ENCODE assay signal across 8 mouse cellular contexts in the genomic region with DNA sequence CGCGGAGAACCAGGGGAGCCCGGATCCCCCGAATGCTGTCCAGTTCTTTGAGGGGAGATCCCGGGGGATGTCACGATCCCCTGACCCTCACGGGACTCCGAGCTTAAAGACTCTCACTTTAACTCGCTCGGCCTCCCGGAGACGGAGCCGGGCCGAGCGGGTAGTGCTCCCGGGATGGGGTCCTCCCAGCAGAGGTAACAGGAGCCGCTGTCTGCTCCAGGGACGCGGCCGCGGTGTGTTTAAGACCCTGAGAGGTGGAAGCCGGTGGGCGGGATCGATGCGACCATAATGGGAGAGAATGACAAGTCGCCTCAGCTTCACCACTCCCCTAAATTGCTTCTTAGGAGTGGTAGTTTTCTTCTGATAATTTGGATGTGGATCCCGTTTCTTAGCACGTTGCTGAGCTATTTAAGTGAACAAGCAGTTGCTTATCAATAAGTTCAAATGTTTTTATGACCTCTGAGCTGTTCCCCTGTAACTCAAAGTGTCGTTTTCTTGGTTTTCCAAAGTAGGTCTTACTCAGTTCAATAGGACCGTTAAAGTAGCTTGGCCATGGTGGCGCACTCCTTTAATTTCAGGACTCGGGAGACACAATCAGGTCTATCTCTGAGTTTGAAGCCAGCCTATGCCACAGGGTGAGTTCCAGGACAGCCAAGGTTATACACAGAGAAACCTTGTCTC. TPM values are rescaled to one million over a fixed set of nuclear protein-coding genes. Genes with fewer than 3 reads are reported as not detected.
DNase-seq lines count a peak whose midpoint lies in the region; ATAC-seq lines count a peak whose summit lies in the region.
"Not testable (repeated sequence)": the region's sequence is repeated elsewhere in the genome, so short reads cannot be mapped to it uniquely, and the experiment has no call there.

No protein-coding gene starts in this region.

- not testable (repeated sequence) for H3K9me3 ChIP-seq in embryonic facial prominence, embryonic 12.5 days; intestine, embryonic 16.5 days (ENCODE audit: control insufficient read depth, low read length); limb, embryonic 13.5 days

- WGBS in embryonic facial prominence, embryonic 12.5 days = under 1% methylated on average over 32 of the region's 32 CpGs
- WGBS in intestine, embryonic 16.5 days = under 1% methylated on average over 19 of the region's 32 CpGs
- WGBS in limb, embryonic 13.5 days = under 1% methylated on average over 30 of the region's 32 CpGs

- peaks cover 14% of the 10 kb centered on the region; the same call in 1 of the 2 replicates for H3K36me3 ChIP-seq in embryonic facial prominence, embryonic 12.5 days
- not testable (repeated sequence) for H3K36me3 ChIP-seq in intestine, embryonic 16.5 days (ENCODE audit: control insufficient read depth, insufficient read depth, low read length)
- H3K36me3 ChIP-seq in limb, embryonic 13.5 days = peaks cover 26% of the 10 kb centered on the region

- peak overlapping the region; percentile 80 for H3K9ac ChIP-seq in embryonic facial prominence, embryonic 12.5 days
- peak overlapping the region; percentile 83 for H3K9ac ChIP-seq in intestine, embryonic 16.5 days (ENCODE audit: low read depth, low read length)
- peak overlapping the region; percentile 84 for H3K9ac ChIP-seq in limb, embryonic 13.5 days

- peak overlapping the region; percentile 78 for H3K4me2 ChIP-seq in embryonic facial prominence, embryonic 12.5 days (replicated peaks)
- H3K4me2 ChIP-seq in intestine, embryonic 16.5 days (ENCODE audit: low read depth, low read length) = peak overlapping the region; percentile 64
- H3K4me2 ChIP-seq in limb, embryonic 13.5 days (replicated peaks) = peak overlapping the region; percentile 85

- ATAC-seq in embryonic facial prominence, embryonic 12.5 days (ENCODE audit: insufficient number of reproducible peaks, insufficient read depth, low FRiP score, low TSS enrichment) = peak; percentile 23; the same call in 1 of the 2 replicates
- peak; percentile 43 for ATAC-seq in intestine, embryonic 16.5 days
- peak; percentile 45 for ATAC-seq in limb, embryonic 13.5 days (ENCODE audit: low FRiP score, low read depth)
- peak; percentile 28 for ATAC-seq in megakaryocyte progenitor cell, adult 5-6 weeks (replicated peaks; ENCODE audit: poor library complexity)

- not testable (repeated sequence) for H3K27me3 ChIP-seq in embryonic facial prominence, embryonic 12.5 days; intestine, embryonic 16.5 days (replicated peaks; ENCODE audit: control insufficient read depth, insufficient read depth, low read length); limb, embryonic 13.5 days

- peaks cover 15% of the 10 kb centered on the region for H3K4me1 ChIP-seq in embryonic facial prominence, embryonic 12.5 days
- H3K4me1 ChIP-seq in intestine, embryonic 16.5 days (ENCODE audit: control insufficient read depth, insufficient read depth, low read length) = peaks cover 23% of the 10 kb centered on the region
- H3K4me1 ChIP-seq in limb, embryonic 13.5 days = peaks cover 31% of the 10 kb centered on the region

- DNase-seq in 3T3-L1 (ENCODE audit: low read depth, low spot score) = peak; percentile 68
- DNase-seq in adrenal gland, adult 2 months = peak; percentile 65
- peak; percentile 28 for DNase-seq in heart, adult 8-10 months (ENCODE audit: low spot score)
- DNase-seq in right cerebral cortex, adult 2 months (ENCODE audit: low spot score in 2 of 2) = peak; percentile 24 to 29

- H3K27ac ChIP-seq in embryonic facial prominence, embryonic 12.5 days = peak overlapping the region; percentile 88
- peak overlapping the region; percentile 87 for H3K27ac ChIP-seq in intestine, embryonic 16.5 days (ENCODE audit: low read length)
- H3K27ac ChIP-seq in limb, embryonic 13.5 days = peak overlapping the region; percentile 85

- peak overlapping the region; percentile 65 for H3K4me3 ChIP-seq in embryonic facial prominence, embryonic 12.5 days
- peak overlapping the region; percentile 67 for H3K4me3 ChIP-seq in intestine, embryonic 16.5 days (ENCODE audit: low read length)
- H3K4me3 ChIP-seq in limb, embryonic 13.5 days = peak overlapping the region; percentile 69

RNA-seq across cellular contexts. Expression of gene Rabepk, which starts 3.0 kb away (rescaled TPM):
- 10 to 100 TPM; 25.0 to 28.3 TPM for total RNA-seq in adrenal gland, adult 2 months (2021)
- polyA plus RNA-seq in adrenal gland, adult 2 months (2012; rRNA removed) = 27.1 and 32.6 TPM in 2 replicates
- polyA plus RNA-seq in embryonic facial prominence, embryonic 12.5 days (2016; fragmentation: Nextera tagmentation; extraction: Ambion mirVana) = 31.0 and 33.7 TPM in 2 replicates
- total RNA-seq in heart, adult 8-10 months (2022) = 10 to 100 TPM; 10.2 to 14.5 (median 11.3) TPM
- 40.9 and 47.0 TPM in 2 replicates for polyA plus RNA-seq in intestine, embryonic 16.5 days (2015; fragmentation: Nextera tagmentation; extraction: Ambion mirVana)
- polyA plus RNA-seq in limb, embryonic 13.5 days (2015; fragmentation: Nextera tagmentation; extraction: Ambion mirVana) = 37.8 and 41.4 TPM in 2 replicates
- total RNA-seq in megakaryocyte progenitor cell, adult 5-6 weeks (2015) = 18.1 and 21.7 TPM in 2 replicates
- total RNA-seq in megakaryocyte progenitor cell, adult 5-6 weeks (2017) = 40.4 and 52.7 TPM in 2 replicates

RNA-seq across cellular contexts. Expression of gene Fbxw2, which starts 23.4 kb away (rescaled TPM):
- 10 to 100 TPM; 58.1 to 70.1 TPM for total RNA-seq in adrenal gland, adult 2 months (2021)
- 29.3 and 30.9 TPM in 2 replicates for polyA plus RNA-seq in adrenal gland, adult 2 months (2012; rRNA removed)
- 93.8 and 94.2 TPM in 2 replicates for polyA plus RNA-seq in embryonic facial prominence, embryonic 12.5 days (2016; fragmentation: Nextera tagmentation; extraction: Ambion mirVana)
- total RNA-seq in heart, adult 8-10 months (2022) = 10 to 100 TPM; 41.3 to 48.6 (median 45.1) TPM
- 60.0 and 61.2 TPM in 2 replicates for polyA plus RNA-seq in intestine, embryonic 16.5 days (2015; fragmentation: Nextera tagmentation; extraction: Ambion mirVana)
- polyA plus RNA-seq in limb, embryonic 13.5 days (2015; fragmentation: Nextera tagmentation; extraction: Ambion mirVana) = 93.1 and 93.4 TPM in 2 replicates
- total RNA-seq in megakaryocyte progenitor cell, adult 5-6 weeks (2015) = 47.7 and 48.8 TPM in 2 replicates
- total RNA-seq in megakaryocyte progenitor cell, adult 5-6 weeks (2017) = 49.1 and 54.3 TPM in 2 replicates

RNA-seq across cellular contexts. Expression of gene Gm34653, which starts 30.1 kb away (rescaled TPM):
- not detected for total RNA-seq in adrenal gland, adult 2 months (2021)
- polyA plus RNA-seq in adrenal gland, adult 2 months (2012; rRNA removed) = not detected in 2 replicates
- polyA plus RNA-seq in embryonic facial prominence, embryonic 12.5 days (2016; fragmentation: Nextera tagmentation; extraction: Ambion mirVana) = 0.13 TPM in 1 of 2 replicates, not detected in the other
- total RNA-seq in heart, adult 8-10 months (2022) = not detected
- not detected in 2 replicates for polyA plus RNA-seq in intestine, embryonic 16.5 days (2015; fragmentation: Nextera tagmentation; extraction: Ambion mirVana)
- polyA plus RNA-seq in limb, embryonic 13.5 days (2015; fragmentation: Nextera tagmentation; extraction: Ambion mirVana) = 0.09 TPM in 1 of 2 replicates, not detected in the other
- total RNA-seq in megakaryocyte progenitor cell, adult 5-6 weeks (2015) = 0.64 TPM in 1 of 2 replicates, not detected in the other
- total RNA-seq in megakaryocyte progenitor cell, adult 5-6 weeks (2017) = not detected in 2 replicates

RNA-seq across cellular contexts. Expression of gene Hspa5, which starts 30.9 kb away (rescaled TPM):
- total RNA-seq in adrenal gland, adult 2 months (2021) = 100 to 1,000 TPM; 501 to 605 TPM
- 869 and 995 TPM in 2 replicates for polyA plus RNA-seq in adrenal gland, adult 2 months (2012; rRNA removed)
- polyA plus RNA-seq in embryonic facial prominence, embryonic 12.5 days (2016; fragmentation: Nextera tagmentation; extraction: Ambion mirVana) = 874 and 888 TPM in 2 replicates
- total RNA-seq in heart, adult 8-10 months (2022) = 100 to 1,000 TPM; 590 to 816 (median 680) TPM
- polyA plus RNA-seq in intestine, embryonic 16.5 days (2015; fragmentation: Nextera tagmentation; extraction: Ambion mirVana) = 991 and 1,092 TPM in 2 replicates
- 842 and 937 TPM in 2 replicates for polyA plus RNA-seq in limb, embryonic 13.5 days (2015; fragmentation: Nextera tagmentation; extraction: Ambion mirVana)
- total RNA-seq in megakaryocyte progenitor cell, adult 5-6 weeks (2015) = 536 and 641 TPM in 2 replicates
- 1,697 and 1,773 TPM in 2 replicates for total RNA-seq in megakaryocyte progenitor cell, adult 5-6 weeks (2017)

RNA-seq across cellular contexts. Expression of gene Gapvd1, which starts 47.7 kb away (rescaled TPM):
- 10 to 100 TPM; 47.7 to 64.7 TPM for total RNA-seq in adrenal gland, adult 2 months (2021)
- 7.6 and 9.1 TPM in 2 replicates for polyA plus RNA-seq in adrenal gland, adult 2 months (2012; rRNA removed)
- polyA plus RNA-seq in embryonic facial prominence, embryonic 12.5 days (2016; fragmentation: Nextera tagmentation; extraction: Ambion mirVana) = 97.6 and 108 TPM in 2 replicates
- total RNA-seq in heart, adult 8-10 months (2022) = 10 to 100 TPM; 35.0 to 38.9 (median 37.2) TPM
- polyA plus RNA-seq in intestine, embryonic 16.5 days (2015; fragmentation: Nextera tagmentation; extraction: Ambion mirVana) = 56.6 and 61.3 TPM in 2 replicates
- 89.7 and 97.3 TPM in 2 replicates for polyA plus RNA-seq in limb, embryonic 13.5 days (2015; fragmentation: Nextera tagmentation; extraction: Ambion mirVana)
- 45.4 and 56.7 TPM in 2 replicates for total RNA-seq in megakaryocyte progenitor cell, adult 5-6 weeks (2015)
- 73.4 and 83.3 TPM in 2 replicates for total RNA-seq in megakaryocyte progenitor cell, adult 5-6 weeks (2017)

Comparison
In these comparisons a context has a peak if more than half of its experiments do, and no peak if none do; other contexts are left out.
1. Peak in every context shown above with its lines: DNase-seq, ATAC-seq, H3K4me3 ChIP-seq and H3K27ac ChIP-seq.